Mouse (Mus musculus) liver, embryonic 11.5 days (tissue): ENCODE measurements around the gene Cysrt1. TPM values are rescaled to one million over a fixed set of nuclear protein-coding genes. Genes with fewer than 3 reads are reported as not detected.
A peak's percentile ranks its signal among the peaks of the same experiment; 100 is the strongest.
"Not testable (repeated sequence)": the region's sequence is repeated elsewhere in the genome, so short reads cannot be mapped to it uniquely, and the experiment has no call there.

ENCODE experiments used
- ATAC-seq: fragments of 200-750 bp; cut with Nextera tagmentation; replicated peaks from 2 replicates; pipeline ENCODE4 v1.8.0; 2017; ENCODE audit warnings: moderate number of reproducible peaks, mild to moderate bottlenecking, moderate TSS enrichment, moderate library complexity; ENCODE audit not compliant: low FRiP score
- DNase-seq: peaks from one replicate; pipeline ENCODE4 v3.0.0-alpha.2; 2017; ENCODE audit warnings: low spot score
- H3K27ac ChIP-seq: fragments of 300-500 bp; sonication (generic); 2 replicates; pipeline ENCODE4 v1.5.1; 2014; ENCODE audit warnings: mild to moderate bottlenecking, low read depth, low read length, control low read depth
- H3K27me3 ChIP-seq: fragments of 300-500 bp; sonication (generic); replicated peaks from 2 replicates; pipeline ENCODE4 v1.6.1; 2014; ENCODE audit warnings: low read length, mixed read lengths; ENCODE audit not compliant: control insufficient read depth, insufficient read depth
- H3K36me3 ChIP-seq: fragments of 300-500 bp; sonication (generic); 2 replicates; pipeline ENCODE4 v1.6.1; 2014; ENCODE audit warnings: mild to moderate bottlenecking, low read length, moderate library complexity, mixed read lengths; ENCODE audit not compliant: control insufficient read depth, insufficient read depth
- H3K4me1 ChIP-seq: fragments of 300-500 bp; sonication (generic); replicated peaks from 2 replicates; pipeline ENCODE4 v1.6.1; 2014; ENCODE audit warnings: low read length, mixed read lengths; ENCODE audit not compliant: control insufficient read depth, insufficient read depth
- H3K4me2 ChIP-seq: fragments of 300-500 bp; sonication (generic); 2 replicates; pipeline ENCODE4 v1.6.1; 2014; ENCODE audit warnings: mild to moderate bottlenecking, control low read depth, moderate library complexity
- H3K4me3 ChIP-seq: fragments of 300-500 bp; sonication (generic); 2 replicates; pipeline ENCODE4 v1.5.1; 2014; ENCODE audit warnings: low read depth, low read length, control low read depth
- H3K9ac ChIP-seq: fragments of 300-500 bp; sonication (generic); 2 replicates; pipeline ENCODE4 v1.6.1; 2014; ENCODE audit warnings: low read depth, low read length, control low read depth
- H3K9me3 ChIP-seq: fragments of 300-500 bp; sonication (generic); 2 replicates; pipeline ENCODE4 v1.6.1; 2016; ENCODE audit warnings: low read length, inconsistent platforms, mixed read lengths; ENCODE audit not compliant: control insufficient read depth
- WGBS: fragments of 180-500 bp; shearing (Covaris S2); extraction: QIAGEN DNeasy Blood & Tissue Kit; methylation state at CpG from one replicate; pipeline ENCODE4 v1.1.7; 2014; 5-methylcytosine and 5-hydroxymethylcytosine counted together
- polyA plus RNA-seq: library from polyadenylated mRNA; unstranded; fragments of >200 nt; fragmentation: Nextera tagmentation; extraction: Ambion mirVana; gene quantifications from 2 replicates; pipeline ENCODE4 v1.2.1, GENCODE M21; 2014

The Cysrt1 gene
- polyA plus RNA-seq, 1 experiment from 2014 or later = not detected

DNA sequence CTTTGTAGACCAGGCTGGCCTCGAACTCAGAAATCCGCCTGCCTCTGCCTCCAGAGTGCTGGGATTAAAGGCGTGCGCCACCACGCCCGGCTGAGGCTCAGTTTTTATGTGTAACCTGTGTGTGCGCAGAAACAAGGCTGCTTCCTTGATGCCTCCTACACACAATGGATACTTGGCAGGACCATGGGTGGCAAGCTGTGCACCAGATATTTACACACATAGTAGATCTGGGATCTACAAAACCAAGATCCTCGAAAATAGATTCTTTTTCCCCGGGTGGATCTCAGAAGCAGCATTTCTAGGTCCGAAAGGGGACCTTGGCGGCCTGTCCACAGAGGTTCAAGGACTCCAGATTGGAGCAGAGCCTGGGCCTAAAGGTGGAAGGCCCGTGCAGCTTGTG is 19.6 kb upstream of the Cysrt1 start:
- H3K9ac ChIP-seq = peak overlapping the region; percentile 71
- WGBS = 47% methylated on average over 12 of the region's 12 CpGs
- peak overlapping the region; percentile 71 for H3K27ac ChIP-seq
- peak overlapping the region; percentile 69 for H3K4me2 ChIP-seq
- ATAC-seq (peak; percentile 17; the same call in 1 of the 2 replicates), DNase-seq (no peak)
- H3K4me1 ChIP-seq = peaks cover 24% of the 10 kb centered on the region
- H3K9me3 ChIP-seq = no peaks in the 10 kb centered on the region
- H3K27me3 ChIP-seq = peaks cover 3% of the 10 kb centered on the region; the same call in 1 of the 2 replicates
- peak overlapping the region; percentile 75 for H3K4me3 ChIP-seq
- no peaks in the 10 kb centered on the region for H3K36me3 ChIP-seq

DNA sequence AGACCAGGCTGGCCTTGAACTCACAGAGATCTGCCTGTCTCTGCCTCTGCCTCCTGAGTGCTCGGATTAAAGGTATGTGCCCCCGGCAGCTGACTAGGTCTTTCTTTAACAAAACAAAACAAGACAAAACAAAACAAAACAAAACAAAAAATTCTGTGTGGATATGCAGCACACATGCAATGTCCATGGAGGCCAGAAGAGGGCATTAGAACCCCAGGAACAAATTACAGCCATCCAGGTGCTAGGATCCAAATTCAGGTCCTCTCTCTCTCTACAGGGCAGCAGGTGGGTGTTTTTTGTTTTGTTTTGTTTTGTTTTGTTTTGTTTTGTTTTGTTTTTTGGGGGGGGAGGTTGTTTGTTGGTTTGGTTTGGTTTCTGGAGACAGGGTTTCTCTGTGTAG is 16.6 kb upstream of the Cysrt1 start:
- no peaks in the 10 kb centered on the region for H3K36me3 ChIP-seq
- H3K4me1 ChIP-seq = peaks cover 18% of the 10 kb centered on the region; the same call in 1 of the 2 replicates
- no peaks in the 10 kb centered on the region for H3K27me3 ChIP-seq
- H3K4me2 ChIP-seq = peak overlapping the region; percentile 16; the same call in 1 of the 2 replicates
- WGBS = 55% methylated on average over 2 of the region's 2 CpGs
- H3K9ac ChIP-seq = no peak overlapping the region
- H3K9me3 ChIP-seq = no peaks in the 10 kb centered on the region
- no peak overlapping the region for H3K27ac ChIP-seq
- DNase-seq (no peak), ATAC-seq (no peak)
- no peak overlapping the region for H3K4me3 ChIP-seq

- WGBS = 81% methylated on average over 5 of the region's 5 CpGs
- H3K4me1 ChIP-seq = peaks cover 12% of the 10 kb centered on the region; the same call in 1 of the 2 replicates
- H3K9me3 ChIP-seq, H3K4me2 ChIP-seq, H3K36me3 ChIP-seq, H3K9ac ChIP-seq, H3K27ac ChIP-seq, ATAC-seq, H3K27me3 ChIP-seq, H3K4me3 ChIP-seq, DNase-seq: not testable (repeated sequence)
These were observed 15.0 kb upstream of the Cysrt1 start for GRCm38 (mm10) chr2:25257250-25257649.

DNA sequence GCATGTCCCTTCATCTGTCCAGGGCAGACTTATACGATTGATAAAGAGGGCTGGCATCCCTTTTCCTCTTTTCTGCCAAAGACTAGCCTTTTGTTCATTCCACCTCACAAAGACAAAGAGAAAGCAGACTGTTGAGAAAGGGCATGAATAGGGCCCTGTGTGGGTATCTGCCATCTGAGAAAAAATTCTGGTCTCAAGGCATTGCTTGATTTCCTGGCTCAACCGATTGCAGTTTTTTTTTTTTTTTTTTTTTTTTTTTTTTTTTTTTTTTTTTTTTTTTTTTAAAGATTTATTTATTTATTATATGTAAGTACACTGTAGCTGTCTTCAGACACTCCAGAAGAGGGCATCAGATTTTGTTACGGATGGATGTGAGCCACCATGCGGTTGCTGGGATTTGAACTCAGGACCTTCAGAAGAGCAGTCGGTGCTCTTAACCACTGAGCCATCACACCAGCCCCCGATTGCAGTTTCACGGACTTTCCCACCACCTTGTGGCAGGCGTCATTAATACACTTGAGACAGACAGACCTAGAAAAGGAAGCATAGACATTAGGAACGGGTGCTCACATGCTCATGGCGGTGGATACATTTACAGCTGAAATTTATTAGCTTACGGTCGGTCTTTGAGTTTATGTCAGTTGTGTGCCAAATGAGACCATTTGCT is 14.3 kb upstream of the Cysrt1 start:
- not testable (repeated sequence) for H3K36me3 ChIP-seq, H3K27me3 ChIP-seq, H3K27ac ChIP-seq, H3K9me3 ChIP-seq, DNase-seq, ATAC-seq
- 45% methylated on average over 11 of the region's 12 CpGs for WGBS
- Histone ChIP-seq H3K9ac (peak overlapping the region; percentile 87), H3K4me2 (peak overlapping the region; percentile 98), H3K4me1 (peaks cover 12% of the 10 kb centered on the region; the same call in 1 of the 2 replicates), H3K4me3 (peak overlapping the region; percentile 92)

DNA sequence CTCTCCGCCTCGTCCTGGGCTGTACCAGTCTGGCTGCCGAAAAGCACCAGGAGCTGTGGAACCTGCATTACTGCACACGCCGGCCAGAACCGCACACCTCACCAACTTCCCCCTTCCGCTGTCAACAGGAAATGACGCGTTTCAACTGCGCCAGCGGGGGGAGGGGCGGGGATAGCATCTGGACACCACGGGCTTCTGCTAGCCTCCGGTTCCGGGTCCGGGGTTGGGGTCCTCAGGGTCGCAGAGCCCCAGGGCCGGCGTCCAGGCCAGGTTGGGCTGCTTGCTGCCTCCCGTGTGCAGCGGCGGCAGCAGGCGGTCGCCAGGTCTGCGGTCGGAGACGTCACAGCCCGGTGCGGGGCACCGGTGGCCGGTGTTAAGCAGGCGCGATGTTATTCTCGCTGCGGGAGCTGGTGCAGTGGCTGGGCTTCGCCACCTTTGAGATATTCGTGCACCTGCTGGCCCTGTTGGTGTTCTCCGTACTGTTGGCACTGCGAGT is 13.1 kb upstream of the Cysrt1 start, which contains the start of gene Tmem203:
Gene Tmem203 (plus strand): TSS at position 156 of the 496 bp plus-strand sequence.
- peak; percentile 83 for ATAC-seq

GRCm38 (mm10) chr2:25252331-25252730 is 10.1 kb upstream of the Cysrt1 start:
- ATAC-seq (no peak), DNase-seq (no peak)
- Histone ChIP-seq H3K4me2 (no peak overlapping the region), H3K9ac (no peak overlapping the region), H3K4me3 (no peak overlapping the region), H3K36me3 (peaks cover 33% of the 10 kb centered on the region), H3K9me3 (no peaks in the 10 kb centered on the region), H3K27me3 (no peaks in the 10 kb centered on the region), H3K4me1 (peaks cover 12% of the 10 kb centered on the region; the same call in 1 of the 2 replicates), H3K27ac (no peak overlapping the region)
- WGBS = 88% methylated on average over 1 of the region's 1 CpGs

More for the DNA sequence above, 13.1 kb upstream of the Cysrt1 start, which contains the start of gene Tmem203:
- peak within 1 kb of the TSS; percentile 92 for H3K4me3 ChIP-seq
- no peaks in the 10 kb centered on the region for H3K27me3 ChIP-seq
- peak within 1 kb of the TSS; percentile 76 for H3K27ac ChIP-seq
- peak within 1 kb of the TSS; percentile 98 for H3K4me2 ChIP-seq
- H3K36me3 ChIP-seq = peaks cover 17% of the 10 kb centered on the region
- H3K9me3 ChIP-seq = no peaks in the 10 kb centered on the region
- DNase-seq = peak; percentile 98
- peaks cover 12% of the 10 kb centered on the region; the same call in 1 of the 2 replicates for H3K4me1 ChIP-seq
- H3K9ac ChIP-seq = peak within 1 kb of the TSS; percentile 87
- under 1% methylated on average over 39 of the region's 39 CpGs for WGBS

DNA sequence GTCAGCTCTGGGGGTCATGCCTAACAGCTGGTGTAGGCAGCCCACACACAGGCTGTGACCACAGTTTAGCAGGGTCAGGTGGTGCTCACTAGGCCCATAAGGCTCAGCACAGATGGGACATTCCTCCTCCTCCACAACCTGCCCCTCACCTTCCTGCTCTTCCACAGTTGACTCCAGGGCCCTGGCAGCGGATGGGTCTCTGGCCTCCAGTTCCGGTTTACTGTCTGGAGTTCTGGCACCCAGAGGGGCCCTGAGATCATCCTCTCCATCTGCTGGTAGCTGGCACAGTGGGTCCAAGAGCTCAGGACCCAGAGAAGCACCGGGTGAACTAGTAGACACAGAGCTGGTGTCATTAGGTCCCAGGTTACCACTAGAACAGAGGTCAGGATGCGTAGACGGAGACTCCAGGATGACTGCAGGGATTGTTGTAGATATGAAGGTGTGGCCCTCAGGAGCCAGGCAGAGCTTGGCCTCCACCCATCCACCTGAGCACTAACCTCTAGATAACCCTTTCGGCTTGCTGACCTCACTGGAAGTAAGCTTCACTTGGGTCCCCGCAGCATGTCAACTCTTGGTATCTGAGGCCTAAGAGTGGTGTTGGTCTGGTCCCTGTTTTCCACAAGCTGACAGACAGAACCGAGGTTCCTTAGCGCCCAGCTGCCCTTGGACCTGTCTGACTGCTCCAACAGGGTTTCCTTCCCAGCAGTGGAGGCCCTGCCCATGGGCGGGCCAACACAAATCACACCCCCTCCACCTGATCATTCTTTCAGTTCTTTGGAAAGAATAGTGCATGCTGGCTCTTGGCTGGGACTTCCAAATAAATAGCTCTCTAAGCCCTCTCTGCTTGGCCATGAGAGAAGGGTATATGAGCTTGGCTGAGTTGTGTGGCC is 4.2 kb upstream of the Cysrt1 start, which contains the start of gene AL732309.1:
Gene AL732309.1 (minus strand): TSS at position 681 of the 890 bp plus-strand sequence.
- Histone ChIP-seq H3K4me2 (no peak within 1 kb of the TSS), H3K27me3 (peaks cover 21% of the 10 kb centered on the region), H3K36me3 (peaks cover 27% of the 10 kb centered on the region), H3K9ac (no peak within 1 kb of the TSS), H3K4me1 (peaks cover 10% of the 10 kb centered on the region), H3K9me3 (no peaks in the 10 kb centered on the region), H3K4me3 (no peak within 1 kb of the TSS), H3K27ac (no peak within 1 kb of the TSS)
- ATAC-seq = no peak
- no peak for DNase-seq
- 88% methylated on average over 10 of the region's 10 CpGs for WGBS

GRCm38 (mm10) chr2:25244144-25244543 is 1.9 kb upstream of the Cysrt1 start:
- H3K4me3 ChIP-seq = no peak overlapping the region
- peaks cover 23% of the 10 kb centered on the region for H3K27me3 ChIP-seq
- no peak overlapping the region for H3K4me2 ChIP-seq
- DNase-seq (no peak), ATAC-seq (no peak)
- H3K4me1 ChIP-seq = peaks cover 18% of the 10 kb centered on the region
- H3K9ac ChIP-seq = no peak overlapping the region
- H3K27ac ChIP-seq = no peak overlapping the region
- WGBS = 81% methylated on average over 4 of the region's 4 CpGs
- H3K36me3 ChIP-seq = peaks cover 15% of the 10 kb centered on the region
- H3K9me3 ChIP-seq = no peaks in the 10 kb centered on the region
